Mouse (Mus musculus): Measurements from ENCODE around the gene Rab6b.
A peak's percentile ranks its signal among the peaks of the same experiment; 100 is the strongest.

The Rab6b gene

GRCm38 (mm10) chr9:103201561-103202260 lies 90.1 kb downstream of the Rab6b start, which contains the start of gene Srprb:
Gene Srprb, minus strand, starts transcription at chr9:103202137.
- DNase-seq (ENCODE audit: low spot score in 2 of 2) = peak; percentile 92 to 93

GRCm38 (mm10) chr9:103205786-103206185 lies 94.2 kb downstream of the Rab6b start:
- DNase-seq (ENCODE audit: low spot score in 2 of 2) = no peak

GRCm38 (mm10) chr9:103207846-103208245 lies 96.3 kb downstream of the Rab6b start:
- DNase-seq (ENCODE audit: low spot score in 2 of 2) = peak; percentile 73 to 76

GRCm38 (mm10) chr9:103208802-103209423 lies 97.3 kb downstream of the Rab6b start:
- DNase-seq (ENCODE audit: low spot score in 2 of 2) = no peak

- DNase-seq (ENCODE audit: low spot score in 2 of 2) = no peak
These were observed 101.2 kb downstream of the Rab6b start for GRCm38 (mm10) chr9:103212654-103213420.

- no peak for DNase-seq (ENCODE audit: low spot score in 2 of 2)
These were observed 102.0 kb downstream of the Rab6b start for GRCm38 (mm10) chr9:103213631-103214030.

GRCm38 (mm10) chr9:103214281-103214680 lies 102.7 kb downstream of the Rab6b start:
- no peak for DNase-seq (ENCODE audit: low spot score in 2 of 2)

- DNase-seq (ENCODE audit: low spot score in 2 of 2) = no peak
These were observed 113.1 kb downstream of the Rab6b start for GRCm38 (mm10) chr9:103224721-103225120.

GRCm38 (mm10) chr9:103225464-103225863 lies 113.9 kb downstream of the Rab6b start:
- no peak for DNase-seq (ENCODE audit: low spot score in 2 of 2)

GRCm38 (mm10) chr9:103226806-103227205 lies 115.2 kb downstream of the Rab6b start:
- DNase-seq (ENCODE audit: low spot score in 2 of 2) = no peak

- no peak for DNase-seq (ENCODE audit: low spot score in 2 of 2)
These were observed 116.2 kb downstream of the Rab6b start for GRCm38 (mm10) chr9:103227760-103228159.

- no peak for DNase-seq (ENCODE audit: low spot score in 2 of 2)
These were observed 116.9 kb downstream of the Rab6b start for GRCm38 (mm10) chr9:103228370-103229003.

GRCm38 (mm10) chr9:103229037-103229867 lies 117.7 kb downstream of the Rab6b start:
- no peak for DNase-seq (ENCODE audit: low spot score in 2 of 2)

GRCm38 (mm10) chr9:103230151-103230951 lies 118.8 kb downstream of the Rab6b start, which contains the start of the genes Gm20425 and Trf:
Gene Gm20425, minus strand, starts transcription at chr9:103230307.
Gene Trf, minus strand, starts transcription at chr9:103230444.
- peak; percentile 17 to 45 for DNase-seq (ENCODE audit: low spot score in 2 of 2)

GRCm38 (mm10) chr9:103232232-103233005 lies 120.8 kb downstream of the Rab6b start:
- DNase-seq (ENCODE audit: low spot score in 2 of 2) = no peak

- no peak for DNase-seq (ENCODE audit: low spot score in 2 of 2)
These were observed 121.4 kb downstream of the Rab6b start for GRCm38 (mm10) chr9:103233006-103233395.

GRCm38 (mm10) chr9:103234059-103234458 lies 122.5 kb downstream of the Rab6b start:
- no peak for DNase-seq (ENCODE audit: low spot score in 2 of 2)

GRCm38 (mm10) chr9:103234565-103235165 lies 123.1 kb downstream of the Rab6b start:
- no peak for DNase-seq (ENCODE audit: low spot score in 2 of 2)

Measured in spleen, postnatal 36 days (tissue).